Mouse (Mus musculus): Measurements from ENCODE around the gene E2f1. TPM values are rescaled to one million over a fixed set of nuclear protein-coding genes. Genes with fewer than 3 reads are reported as not detected.

The E2f1 gene
- polyA plus RNA-seq, 1 experiment from 2014 or later: 5.0 TPM

GRCm38 (mm10) chr2:154603638-154604153, 34.0 kb upstream of the E2f1 start, which contains the start of gene Pxmp4:
Gene Pxmp4 (minus strand): TSS chr2:154603708.
- H3K4me2 ChIP-seq (ENCODE audit: low read length): peak within 1 kb of the TSS; percentile 75
- H3K36me3 ChIP-seq (ENCODE audit: control insufficient read depth, insufficient read depth, low read length): no peaks in the 10 kb centered on the region
- peaks cover 2% of the 10 kb centered on the region; the same call in 1 of the 2 replicates for H3K27me3 ChIP-seq (replicated peaks; ENCODE audit: control insufficient read depth, insufficient read depth, low read length)
- ATAC-seq: peak; percentile 100
- H3K27ac ChIP-seq (ENCODE audit: low read depth, low read length): peak within 1 kb of the TSS; percentile 55
- peak within 1 kb of the TSS; percentile 88 for H3K9ac ChIP-seq (ENCODE audit: low read depth, low read length)
- peaks cover 6% of the 10 kb centered on the region for H3K4me1 ChIP-seq (ENCODE audit: control insufficient read depth, insufficient read depth, low read depth, low read length)
- WGBS: under 1% methylated on average over 13 of the region's 13 CpGs
- H3K9me3 ChIP-seq (ENCODE audit: control insufficient read depth, low read length): no peaks in the 10 kb centered on the region
- peak within 1 kb of the TSS; percentile 61 for H3K4me3 ChIP-seq (ENCODE audit: low read length)

GRCm38 (mm10) chr2:154603007-154603637, 33.4 kb upstream of the E2f1 start:
- H3K36me3 ChIP-seq (ENCODE audit: control insufficient read depth, insufficient read depth, low read length): no peaks in the 10 kb centered on the region
- peak overlapping the region; percentile 55 for H3K27ac ChIP-seq (ENCODE audit: low read depth, low read length)
- peak overlapping the region; percentile 88 for H3K9ac ChIP-seq (ENCODE audit: low read depth, low read length)
- H3K4me3 ChIP-seq (ENCODE audit: low read length): peak overlapping the region; percentile 61
- H3K9me3 ChIP-seq (ENCODE audit: control insufficient read depth, low read length): no peaks in the 10 kb centered on the region
- WGBS: 21% methylated on average over 22 of the region's 22 CpGs
- H3K4me2 ChIP-seq (ENCODE audit: low read length): peak overlapping the region; percentile 75
- H3K4me1 ChIP-seq (ENCODE audit: control insufficient read depth, insufficient read depth, low read depth, low read length): peaks cover 6% of the 10 kb centered on the region
- peaks cover 2% of the 10 kb centered on the region; the same call in 1 of the 2 replicates for H3K27me3 ChIP-seq (replicated peaks; ENCODE audit: control insufficient read depth, insufficient read depth, low read length)
- no peak for ATAC-seq

- Histone ChIP-seq H3K4me1 (ENCODE audit: control insufficient read depth, insufficient read depth, low read depth, low read length) (peaks cover 6% of the 10 kb centered on the region), H3K9ac (ENCODE audit: low read depth, low read length) (no peak overlapping the region), H3K27me3 (replicated peaks; ENCODE audit: control insufficient read depth, insufficient read depth, low read length) (no peaks in the 10 kb centered on the region), H3K27ac (ENCODE audit: low read depth, low read length) (no peak overlapping the region), H3K9me3 (ENCODE audit: control insufficient read depth, low read length) (no peaks in the 10 kb centered on the region), H3K4me3 (ENCODE audit: low read length) (no peak overlapping the region), H3K36me3 (ENCODE audit: control insufficient read depth, insufficient read depth, low read length) (no peaks in the 10 kb centered on the region), H3K4me2 (ENCODE audit: low read length) (no peak overlapping the region)
- ATAC-seq: no peak
- 71% methylated on average over 3 of the region's 3 CpGs for WGBS
Observed at GRCm38 (mm10) chr2:154601324-154601723, 31.6 kb upstream of the E2f1 start.

GRCm38 (mm10) chr2:154600586-154600985, 30.9 kb upstream of the E2f1 start:
- WGBS: 68% methylated on average over 6 of the region's 6 CpGs
- ATAC-seq: no peak

GRCm38 (mm10) chr2:154597399-154597798, 27.7 kb upstream of the E2f1 start:
- Histone ChIP-seq H3K4me2 (ENCODE audit: low read length) (no peak overlapping the region), H3K9me3 (ENCODE audit: control insufficient read depth, low read length) (no peaks in the 10 kb centered on the region), H3K36me3 (ENCODE audit: control insufficient read depth, insufficient read depth, low read length) (no peaks in the 10 kb centered on the region), H3K27me3 (replicated peaks; ENCODE audit: control insufficient read depth, insufficient read depth, low read length) (no peaks in the 10 kb centered on the region), H3K4me3 (ENCODE audit: low read length) (no peak overlapping the region), H3K9ac (ENCODE audit: low read depth, low read length) (no peak overlapping the region), H3K4me1 (ENCODE audit: control insufficient read depth, insufficient read depth, low read depth, low read length) (no peaks in the 10 kb centered on the region), H3K27ac (ENCODE audit: low read depth, low read length) (no peak overlapping the region)
- no peak for ATAC-seq
- WGBS: 91% methylated on average over 3 of the region's 3 CpGs

More at GRCm38 (mm10) chr2:154600586-154600985, 30.9 kb upstream of the E2f1 start:
- Histone ChIP-seq H3K27ac (ENCODE audit: low read depth, low read length) (no peak overlapping the region), H3K4me2 (ENCODE audit: low read length) (no peak overlapping the region), H3K9ac (ENCODE audit: low read depth, low read length) (no peak overlapping the region), H3K27me3 (replicated peaks; ENCODE audit: control insufficient read depth, insufficient read depth, low read length) (no peaks in the 10 kb centered on the region), H3K4me3 (ENCODE audit: low read length) (no peak overlapping the region), H3K4me1 (ENCODE audit: control insufficient read depth, insufficient read depth, low read depth, low read length) (peaks cover 6% of the 10 kb centered on the region), H3K9me3 (ENCODE audit: control insufficient read depth, low read length) (no peaks in the 10 kb centered on the region), H3K36me3 (ENCODE audit: control insufficient read depth, insufficient read depth, low read length) (no peaks in the 10 kb centered on the region)

GRCm38 (mm10) chr2:154595775-154596174, 26.1 kb upstream of the E2f1 start:
- no peak overlapping the region for H3K4me3 ChIP-seq (ENCODE audit: low read length)
- H3K36me3 ChIP-seq (ENCODE audit: control insufficient read depth, insufficient read depth, low read length): no peaks in the 10 kb centered on the region
- 61% methylated on average over 5 of the region's 5 CpGs for WGBS
- ATAC-seq: no peak
- no peaks in the 10 kb centered on the region for H3K9me3 ChIP-seq (ENCODE audit: control insufficient read depth, low read length)
- no peak overlapping the region for H3K4me2 ChIP-seq (ENCODE audit: low read length)
- H3K27ac ChIP-seq (ENCODE audit: low read depth, low read length): no peak overlapping the region
- no peak overlapping the region for H3K9ac ChIP-seq (ENCODE audit: low read depth, low read length)
- H3K27me3 ChIP-seq (replicated peaks; ENCODE audit: control insufficient read depth, insufficient read depth, low read length): no peaks in the 10 kb centered on the region
- no peaks in the 10 kb centered on the region for H3K4me1 ChIP-seq (ENCODE audit: control insufficient read depth, insufficient read depth, low read depth, low read length)

GRCm38 (mm10) chr2:154593025-154593424, 23.3 kb upstream of the E2f1 start:
- Histone ChIP-seq H3K36me3 (ENCODE audit: control insufficient read depth, insufficient read depth, low read length) (no peaks in the 10 kb centered on the region), H3K27me3 (replicated peaks; ENCODE audit: control insufficient read depth, insufficient read depth, low read length) (no peaks in the 10 kb centered on the region), H3K4me1 (ENCODE audit: control insufficient read depth, insufficient read depth, low read depth, low read length) (no peaks in the 10 kb centered on the region), H3K9ac (ENCODE audit: low read depth, low read length) (no peak overlapping the region), H3K4me2 (ENCODE audit: low read length) (no peak overlapping the region), H3K9me3 (ENCODE audit: control insufficient read depth, low read length) (no peaks in the 10 kb centered on the region), H3K27ac (ENCODE audit: low read depth, low read length) (no peak overlapping the region), H3K4me3 (ENCODE audit: low read length) (no peak overlapping the region)
- WGBS: 77% methylated on average over 3 of the region's 3 CpGs
- ATAC-seq: no peak

- ATAC-seq: no peak
Observed at GRCm38 (mm10) chr2:154591239-154591638, 21.5 kb upstream of the E2f1 start.

GRCm38 (mm10) chr2:154589051-154589450, 19.4 kb upstream of the E2f1 start:
- 73% methylated on average over 4 of the region's 4 CpGs for WGBS
- no peak overlapping the region for H3K9ac ChIP-seq (ENCODE audit: low read depth, low read length)
- no peak overlapping the region for H3K4me2 ChIP-seq (ENCODE audit: low read length)
- no peak for ATAC-seq
- H3K27me3 ChIP-seq (replicated peaks; ENCODE audit: control insufficient read depth, insufficient read depth, low read length): no peaks in the 10 kb centered on the region
- H3K36me3 ChIP-seq (ENCODE audit: control insufficient read depth, insufficient read depth, low read length): no peaks in the 10 kb centered on the region
- no peak overlapping the region for H3K27ac ChIP-seq (ENCODE audit: low read depth, low read length)
- H3K9me3 ChIP-seq (ENCODE audit: control insufficient read depth, low read length): no peaks in the 10 kb centered on the region
- peaks cover 14% of the 10 kb centered on the region for H3K4me1 ChIP-seq (ENCODE audit: control insufficient read depth, insufficient read depth, low read depth, low read length)
- no peak overlapping the region for H3K4me3 ChIP-seq (ENCODE audit: low read length)

More at GRCm38 (mm10) chr2:154591239-154591638, 21.5 kb upstream of the E2f1 start:
- Histone ChIP-seq H3K9me3 (ENCODE audit: control insufficient read depth, low read length) (no peaks in the 10 kb centered on the region), H3K27me3 (replicated peaks; ENCODE audit: control insufficient read depth, insufficient read depth, low read length) (no peaks in the 10 kb centered on the region), H3K4me3 (ENCODE audit: low read length) (no peak overlapping the region), H3K27ac (ENCODE audit: low read depth, low read length) (no peak overlapping the region), H3K4me2 (ENCODE audit: low read length) (no peak overlapping the region), H3K4me1 (ENCODE audit: control insufficient read depth, insufficient read depth, low read depth, low read length) (no peaks in the 10 kb centered on the region), H3K36me3 (ENCODE audit: control insufficient read depth, insufficient read depth, low read length) (no peaks in the 10 kb centered on the region), H3K9ac (ENCODE audit: low read depth, low read length) (no peak overlapping the region)
- WGBS: 91% methylated on average over 3 of the region's 3 CpGs
